In genomic region chr4:88757628-88758031, GRCm38 (mm10) we compare ENCODE assay signal across 8 mouse cellular contexts. TPM values are rescaled to one million over a fixed set of nuclear protein-coding genes. Genes with fewer than 3 reads are reported as not detected.
DNase-seq lines count a peak whose midpoint lies in the region; ATAC-seq and TF ChIP-seq lines count a peak whose summit lies in the region.
"Not testable (repeated sequence)": the region's sequence is repeated elsewhere in the genome, so short reads cannot be mapped to it uniquely, and the experiment has no call there.

No protein-coding gene starts in this region.

- 0% methylated on average over 16 of the region's 21 CpGs for WGBS in forebrain, embryonic 11.5 days
- under 1% methylated on average over 21 of the region's 21 CpGs for WGBS in heart, embryonic 13.5 days
- 0% methylated on average over 21 of the region's 21 CpGs for WGBS in kidney, embryonic 15.5 days
- WGBS in limb, embryonic 12.5 days: under 1% methylated on average over 21 of the region's 21 CpGs
- WGBS in midbrain, embryonic 14.5 days: 0% methylated on average over 19 of the region's 21 CpGs
- WGBS in small intestine, adult 2 months: 0% methylated on average over 21 of the region's 21 CpGs

- not testable (repeated sequence) for H3K27ac ChIP-seq in brown adipose tissue, adult 24 weeks (replicated peaks; ENCODE audit: low read depth, low read length)
- H3K27ac ChIP-seq in forebrain, embryonic 11.5 days (ENCODE audit: low read depth, low read length): peak overlapping the region; percentile 41; the same call in 1 of the 2 replicates
- H3K27ac ChIP-seq in heart, embryonic 13.5 days (replicated peaks): peak overlapping the region; percentile 95
- peak overlapping the region; percentile 97 for H3K27ac ChIP-seq in kidney, embryonic 15.5 days
- peak overlapping the region; percentile 96 for H3K27ac ChIP-seq in limb, embryonic 12.5 days
- H3K27ac ChIP-seq in midbrain, embryonic 14.5 days (replicated peaks; ENCODE audit: low read depth, low read length): peak overlapping the region; percentile 55; the same call in 1 of the 2 replicates
- peak overlapping the region; percentile 83; the same call in 1 of the 2 replicates for H3K27ac ChIP-seq in small intestine, adult 2 months (ENCODE audit: insufficient read depth, low read depth, low read length)

- H3K27me3 ChIP-seq in forebrain, embryonic 11.5 days (ENCODE audit: control insufficient read depth, insufficient read depth, low read length); heart, embryonic 13.5 days (replicated peaks); kidney, embryonic 15.5 days; limb, embryonic 12.5 days; midbrain, embryonic 14.5 days (ENCODE audit: control insufficient read depth, insufficient read depth, low read length); small intestine, adult 2 months (ENCODE audit: control insufficient read depth, insufficient read depth, low read length): not testable (repeated sequence)

- not testable (repeated sequence) for H3K36me3 ChIP-seq in forebrain, embryonic 11.5 days (ENCODE audit: control insufficient read depth, insufficient read depth, low read length); heart, embryonic 13.5 days; kidney, embryonic 15.5 days; limb, embryonic 12.5 days; midbrain, embryonic 14.5 days (ENCODE audit: control insufficient read depth, insufficient read depth, low read length); small intestine, adult 2 months (ENCODE audit: control insufficient read depth, insufficient read depth, low read length)

- H3K9ac ChIP-seq in forebrain, embryonic 11.5 days (ENCODE audit: low read length): peak overlapping the region; percentile 60
- peak overlapping the region; percentile 89; the same call in 1 of the 2 replicates for H3K9ac ChIP-seq in heart, embryonic 13.5 days
- peak overlapping the region; percentile 66; the same call in 1 of the 2 replicates for H3K9ac ChIP-seq in kidney, embryonic 15.5 days
- peak overlapping the region; percentile 59; the same call in 1 of the 2 replicates for H3K9ac ChIP-seq in limb, embryonic 12.5 days (replicated peaks)
- H3K9ac ChIP-seq in midbrain, embryonic 14.5 days (replicated peaks; ENCODE audit: low read length): peak overlapping the region; percentile 49

- H3K4me1 ChIP-seq in brown adipose tissue, adult 24 weeks (ENCODE audit: control insufficient read depth, insufficient read depth, insufficient read length, low read length); forebrain, embryonic 11.5 days (replicated peaks; ENCODE audit: control insufficient read depth, insufficient read depth, low read length); kidney, embryonic 15.5 days; limb, embryonic 12.5 days (replicated peaks); midbrain, embryonic 14.5 days (ENCODE audit: control insufficient read depth, insufficient read depth, low read length); small intestine, adult 2 months (ENCODE audit: control insufficient read depth, insufficient read depth, insufficient read length, low read length): not testable (repeated sequence)
- peaks cover 15% of the 10 kb centered on the region for H3K4me1 ChIP-seq in heart, embryonic 13.5 days

- not testable (repeated sequence) for TF ChIP-seq POLR2A in small intestine, adult 2 months (IDR thresholded peaks at IDR 0.05; ENCODE audit: low read depth, low read length)

- TF ChIP-seq CTCF in small intestine, adult 2 months (IDR thresholded peaks at IDR 0.05; ENCODE audit: extremely low read depth, insufficient read length, insufficient replicate concordance, low read depth, low read length): peak; percentile 60

- peak; percentile 100 for ATAC-seq in forebrain, embryonic 11.5 days (replicated peaks; ENCODE audit: low FRiP score)
- peak; percentile 97 for ATAC-seq in heart, embryonic 13.5 days (ENCODE audit: extremely low read depth, insufficient number of reproducible peaks, low FRiP score, low TSS enrichment)
- peak; percentile 100 for ATAC-seq in kidney, embryonic 15.5 days (replicated peaks; ENCODE audit: low FRiP score)
- ATAC-seq in limb, embryonic 12.5 days (ENCODE audit: insufficient number of reproducible peaks, insufficient read depth, low FRiP score, low TSS enrichment, low read depth): peak; percentile 100
- ATAC-seq in midbrain, embryonic 14.5 days (ENCODE audit: low FRiP score, low TSS enrichment): peak; percentile 100

- peak overlapping the region; percentile 65 for H3K4me2 ChIP-seq in forebrain, embryonic 11.5 days (ENCODE audit: low read depth, low read length, severe bottlenecking)
- peak overlapping the region; percentile 77 for H3K4me2 ChIP-seq in heart, embryonic 13.5 days
- peak overlapping the region; percentile 83 for H3K4me2 ChIP-seq in kidney, embryonic 15.5 days
- peak overlapping the region; percentile 70 for H3K4me2 ChIP-seq in limb, embryonic 12.5 days
- peak overlapping the region; percentile 75 for H3K4me2 ChIP-seq in midbrain, embryonic 14.5 days (ENCODE audit: low read length)

- not testable (repeated sequence) for H3K9me3 ChIP-seq in forebrain, embryonic 11.5 days (ENCODE audit: control insufficient read depth, low read length); heart, embryonic 13.5 days; kidney, embryonic 15.5 days (replicated peaks); limb, embryonic 12.5 days; midbrain, embryonic 14.5 days (ENCODE audit: control insufficient read depth, low read length)

- H3K4me3 ChIP-seq in brown adipose tissue, adult 24 weeks (ENCODE audit: insufficient read depth, low read depth, low read length): peak overlapping the region; percentile 67
- H3K4me3 ChIP-seq in forebrain, embryonic 11.5 days (ENCODE audit: low read depth, low read length): peak overlapping the region; percentile 35
- peak overlapping the region; percentile 60 for H3K4me3 ChIP-seq in heart, embryonic 13.5 days
- peak overlapping the region; percentile 56 for H3K4me3 ChIP-seq in kidney, embryonic 15.5 days (replicated peaks)
- peak overlapping the region; percentile 52 for H3K4me3 ChIP-seq in limb, embryonic 12.5 days (replicated peaks)
- peak overlapping the region; percentile 38 for H3K4me3 ChIP-seq in midbrain, embryonic 14.5 days (replicated peaks; ENCODE audit: low read depth, low read length)
- peak overlapping the region; percentile 75 for H3K4me3 ChIP-seq in small intestine, adult 2 months (ENCODE audit: low read depth, low read length)

- peak; percentile 86 for DNase-seq in forebrain, embryonic 11.5 days (ENCODE audit: low spot score)
- peak; percentile 90 for DNase-seq in midbrain, embryonic 14.5 days
- DNase-seq in yolk sac, embryonic 10.5 days (ENCODE audit: low spot score): peak; percentile 86

RNA-seq across cellular contexts. Expression of gene Gm13283, which starts 2.3 kb away (rescaled TPM):
- not detected in 2 replicates for polyA plus RNA-seq in brown adipose tissue, adult 24 weeks (2012; ENCODE audit: insufficient read depth, insufficient read length, missing spikeins)
- 0.19 TPM in 1 of 2 replicates, not detected in the other for polyA plus RNA-seq in forebrain, embryonic 11.5 days (2014; fragmentation: Nextera tagmentation; extraction: Ambion mirVana)
- 0.20 and 0.31 TPM in 2 replicates for polyA plus RNA-seq in heart, embryonic 13.5 days (2015; fragmentation: Nextera tagmentation; extraction: Ambion mirVana)
- polyA plus RNA-seq in kidney, embryonic 15.5 days (2015; fragmentation: Nextera tagmentation; extraction: Ambion mirVana): 0.30 and 0.49 TPM in 2 replicates
- polyA plus RNA-seq in limb, embryonic 12.5 days (2016; fragmentation: Nextera tagmentation; extraction: Ambion mirVana): 0.41 and 0.81 TPM in 2 replicates
- not detected in 2 replicates for polyA plus RNA-seq in midbrain, embryonic 14.5 days (2014; fragmentation: Nextera tagmentation; extraction: Ambion mirVana)
- 0.08 TPM in 2 replicates for polyA plus RNA-seq in small intestine, adult 2 months (2012; rRNA removed)

RNA-seq across cellular contexts. Expression of gene Gm13271, which starts 3.0 kb away (rescaled TPM):
- polyA plus RNA-seq in brown adipose tissue, adult 24 weeks (2012; ENCODE audit: insufficient read depth, insufficient read length, missing spikeins): not detected in 2 replicates
- not detected in 2 replicates for polyA plus RNA-seq in forebrain, embryonic 11.5 days (2014; fragmentation: Nextera tagmentation; extraction: Ambion mirVana)
- not detected in 2 replicates for polyA plus RNA-seq in heart, embryonic 13.5 days (2015; fragmentation: Nextera tagmentation; extraction: Ambion mirVana)
- not detected in 2 replicates for polyA plus RNA-seq in kidney, embryonic 15.5 days (2015; fragmentation: Nextera tagmentation; extraction: Ambion mirVana)
- not detected in 2 replicates for polyA plus RNA-seq in limb, embryonic 12.5 days (2016; fragmentation: Nextera tagmentation; extraction: Ambion mirVana)
- not detected in 2 replicates for polyA plus RNA-seq in midbrain, embryonic 14.5 days (2014; fragmentation: Nextera tagmentation; extraction: Ambion mirVana)
- polyA plus RNA-seq in small intestine, adult 2 months (2012; rRNA removed): not detected in 2 replicates

RNA-seq across cellular contexts. Expression of gene Gm13290, which starts 16.0 kb away (rescaled TPM):
- not detected in 2 replicates for polyA plus RNA-seq in brown adipose tissue, adult 24 weeks (2012; ENCODE audit: insufficient read depth, insufficient read length, missing spikeins)
- 0.20 and 0.53 TPM in 2 replicates for polyA plus RNA-seq in forebrain, embryonic 11.5 days (2014; fragmentation: Nextera tagmentation; extraction: Ambion mirVana)
- polyA plus RNA-seq in heart, embryonic 13.5 days (2015; fragmentation: Nextera tagmentation; extraction: Ambion mirVana): 0.29 TPM in 1 of 2 replicates, not detected in the other
- polyA plus RNA-seq in kidney, embryonic 15.5 days (2015; fragmentation: Nextera tagmentation; extraction: Ambion mirVana): 0.23 TPM in 1 of 2 replicates, not detected in the other
- 0.66 and 0.87 TPM in 2 replicates for polyA plus RNA-seq in limb, embryonic 12.5 days (2016; fragmentation: Nextera tagmentation; extraction: Ambion mirVana)
- not detected in 2 replicates for polyA plus RNA-seq in midbrain, embryonic 14.5 days (2014; fragmentation: Nextera tagmentation; extraction: Ambion mirVana)
- not detected in 2 replicates for polyA plus RNA-seq in small intestine, adult 2 months (2012; rRNA removed)

RNA-seq across cellular contexts. Expression of gene Gm13289, which starts 19.1 kb away (rescaled TPM):
- polyA plus RNA-seq in brown adipose tissue, adult 24 weeks (2012; ENCODE audit: insufficient read depth, insufficient read length, missing spikeins): not detected in 2 replicates
- polyA plus RNA-seq in forebrain, embryonic 11.5 days (2014; fragmentation: Nextera tagmentation; extraction: Ambion mirVana): not detected in 2 replicates
- polyA plus RNA-seq in heart, embryonic 13.5 days (2015; fragmentation: Nextera tagmentation; extraction: Ambion mirVana): not detected in 2 replicates
- not detected in 2 replicates for polyA plus RNA-seq in kidney, embryonic 15.5 days (2015; fragmentation: Nextera tagmentation; extraction: Ambion mirVana)
- polyA plus RNA-seq in limb, embryonic 12.5 days (2016; fragmentation: Nextera tagmentation; extraction: Ambion mirVana): not detected in 2 replicates
- not detected in 2 replicates for polyA plus RNA-seq in midbrain, embryonic 14.5 days (2014; fragmentation: Nextera tagmentation; extraction: Ambion mirVana)
- not detected in 2 replicates for polyA plus RNA-seq in small intestine, adult 2 months (2012; rRNA removed)

RNA-seq across cellular contexts. Expression of gene Gm13272, which starts 22.0 kb away (rescaled TPM):
- not detected in 2 replicates for polyA plus RNA-seq in brown adipose tissue, adult 24 weeks (2012; ENCODE audit: insufficient read depth, insufficient read length, missing spikeins)
- not detected in 2 replicates for polyA plus RNA-seq in forebrain, embryonic 11.5 days (2014; fragmentation: Nextera tagmentation; extraction: Ambion mirVana)
- polyA plus RNA-seq in heart, embryonic 13.5 days (2015; fragmentation: Nextera tagmentation; extraction: Ambion mirVana): not detected in 2 replicates
- polyA plus RNA-seq in kidney, embryonic 15.5 days (2015; fragmentation: Nextera tagmentation; extraction: Ambion mirVana): 0.40 TPM in 1 of 2 replicates, not detected in the other
- 0.40 TPM in 1 of 2 replicates, not detected in the other for polyA plus RNA-seq in limb, embryonic 12.5 days (2016; fragmentation: Nextera tagmentation; extraction: Ambion mirVana)
- polyA plus RNA-seq in midbrain, embryonic 14.5 days (2014; fragmentation: Nextera tagmentation; extraction: Ambion mirVana): not detected in 2 replicates
- polyA plus RNA-seq in small intestine, adult 2 months (2012; rRNA removed): not detected in 2 replicates
